Mouse (Mus musculus): ENCODE results near the gene Mrps7. TPM values are rescaled to one million over a fixed set of nuclear protein-coding genes. Genes with fewer than 3 reads are reported as not detected.

Mrps7 gene
- polyA plus RNA-seq, 1 experiment: 10.6 TPM

- peak within 1 kb of the TSS; percentile 81 for H3K4me3 ChIP-seq (ENCODE audit: extremely low read depth, insufficient read depth, insufficient read length)
- H3K36me3 ChIP-seq (ENCODE audit: control insufficient read depth, insufficient read depth, low read length): peaks cover 3% of the 10 kb centered on the region
- WGBS: under 1% methylated on average over 47 of the region's 47 CpGs
- H3K27ac ChIP-seq (ENCODE audit: insufficient read depth, low read length): peak within 1 kb of the TSS; percentile 76
- peak; percentile 83 for TF ChIP-seq POLR2A (IDR thresholded peaks at IDR 0.05; ENCODE audit: low read depth, low read length)
- TF ChIP-seq CTCF (IDR thresholded peaks at IDR 0.05; ENCODE audit: extremely low read depth, insufficient read depth, insufficient read length, insufficient replicate concordance): no peak
- no peaks in the 10 kb centered on the region for H3K27me3 ChIP-seq (ENCODE audit: control insufficient read depth, insufficient read depth, low read length)
- peak; percentile 100 for DNase-seq (ENCODE audit: low read depth in 1 of 2, low spot score in 2 of 2)
- peaks cover 16% of the 10 kb centered on the region; the same call in 1 of the 2 replicates for H3K4me1 ChIP-seq (ENCODE audit: control insufficient read depth, insufficient read depth, insufficient read length)
Measured at GRCm38 (mm10) chr11:115627705-115628464, 24.2 kb downstream of the Mrps7 start, which contains the start of gene Slc25a19. Gene Slc25a19 (minus strand): TSS chr11:115628295.

GRCm38 (mm10) chr11:115628465-115629101, 24.9 kb downstream of the Mrps7 start:
- TF ChIP-seq POLR2A (IDR thresholded peaks at IDR 0.05; ENCODE audit: low read depth, low read length): no peak
- no peak for TF ChIP-seq CTCF (IDR thresholded peaks at IDR 0.05; ENCODE audit: extremely low read depth, insufficient read depth, insufficient read length, insufficient replicate concordance)
- H3K36me3 ChIP-seq (ENCODE audit: control insufficient read depth, insufficient read depth, low read length): peaks cover 1% of the 10 kb centered on the region; the same call in 1 of the 2 replicates
- H3K27ac ChIP-seq (ENCODE audit: insufficient read depth, low read length): peak overlapping the region; percentile 22; the same call in 1 of the 2 replicates
- DNase-seq (ENCODE audit: low read depth in 1 of 2, low spot score in 2 of 2): no peak
- peak overlapping the region; percentile 4; the same call in 1 of the 2 replicates for H3K4me3 ChIP-seq (ENCODE audit: extremely low read depth, insufficient read depth, insufficient read length)
- peaks cover 21% of the 10 kb centered on the region; the same call in 1 of the 2 replicates for H3K4me1 ChIP-seq (ENCODE audit: control insufficient read depth, insufficient read depth, insufficient read length)
- no peaks in the 10 kb centered on the region for H3K27me3 ChIP-seq (ENCODE audit: control insufficient read depth, insufficient read depth, low read length)
- 43% methylated on average over 13 of the region's 13 CpGs for WGBS

DNA sequence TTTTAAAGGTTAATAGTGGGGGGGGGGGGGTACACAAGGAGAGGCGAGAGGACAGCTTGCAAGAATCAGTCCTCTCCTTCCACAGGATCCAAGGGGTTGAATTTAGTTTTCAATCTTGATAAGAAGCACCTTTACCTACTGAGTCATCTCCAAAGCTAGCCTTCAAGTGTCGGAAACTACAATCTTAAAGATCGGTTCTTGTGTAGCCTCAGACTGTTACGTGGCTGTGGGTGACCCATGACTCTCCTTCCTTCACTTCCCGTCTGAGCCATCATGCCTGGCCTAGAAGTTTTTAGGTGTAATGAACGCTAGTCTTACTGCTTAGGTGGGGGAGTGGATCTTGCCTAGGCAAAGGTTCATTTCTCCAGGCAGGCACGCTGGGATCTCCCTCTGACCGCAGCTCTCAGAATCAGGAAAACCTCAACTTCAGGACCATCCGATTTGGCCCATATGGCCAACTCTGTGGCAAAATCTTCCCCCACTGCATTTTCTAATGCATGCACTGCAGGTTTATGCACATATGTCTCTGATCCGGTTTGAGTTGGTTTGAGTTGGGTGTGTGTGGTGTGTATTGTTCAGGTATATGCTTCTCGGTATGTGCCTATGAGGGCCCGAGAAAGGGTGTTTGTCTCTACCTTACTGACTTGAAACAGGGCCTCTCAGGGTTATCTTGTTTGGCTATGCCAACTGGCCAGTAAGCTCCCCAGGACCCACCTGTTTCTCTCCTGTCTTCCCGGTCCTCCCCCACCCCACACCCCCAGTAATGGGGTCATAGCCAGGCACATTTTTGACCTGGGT, 26.2 kb downstream of the Mrps7 start:
- DNase-seq (ENCODE audit: low read depth in 1 of 2, low spot score in 2 of 2): no peak
- Histone ChIP-seq H3K27me3 (ENCODE audit: control insufficient read depth, insufficient read depth, low read length) (no peaks in the 10 kb centered on the region), H3K4me3 (ENCODE audit: extremely low read depth, insufficient read depth, insufficient read length) (no peak overlapping the region), H3K27ac (ENCODE audit: insufficient read depth, low read length) (peak overlapping the region; percentile 75), H3K36me3 (ENCODE audit: control insufficient read depth, insufficient read depth, low read length) (no peaks in the 10 kb centered on the region), H3K4me1 (ENCODE audit: control insufficient read depth, insufficient read depth, insufficient read length) (peaks cover 34% of the 10 kb centered on the region)
- WGBS: 82% methylated on average over 13 of the region's 13 CpGs
- TF ChIP-seq CTCF (IDR thresholded peaks at IDR 0.05; ENCODE audit: extremely low read depth, insufficient read depth, insufficient read length, insufficient replicate concordance) (no peak), POLR2A (IDR thresholded peaks at IDR 0.05; ENCODE audit: low read depth, low read length) (no peak)

- DNase-seq (ENCODE audit: low read depth in 1 of 2, low spot score in 2 of 2): peak; percentile 90 to 94
- WGBS: 31% methylated on average over 16 of the region's 16 CpGs
- H3K27ac ChIP-seq (ENCODE audit: insufficient read depth, low read length): peak overlapping the region; percentile 94
- peaks cover 37% of the 10 kb centered on the region for H3K4me1 ChIP-seq (ENCODE audit: control insufficient read depth, insufficient read depth, insufficient read length)
- H3K4me3 ChIP-seq (ENCODE audit: extremely low read depth, insufficient read depth, insufficient read length): peak overlapping the region; percentile 33
- no peaks in the 10 kb centered on the region for H3K36me3 ChIP-seq (ENCODE audit: control insufficient read depth, insufficient read depth, low read length)
- TF ChIP-seq POLR2A (IDR thresholded peaks at IDR 0.05; ENCODE audit: low read depth, low read length): peak; percentile 68
- TF ChIP-seq CTCF (IDR thresholded peaks at IDR 0.05; ENCODE audit: extremely low read depth, insufficient read depth, insufficient read length, insufficient replicate concordance): no peak
- H3K27me3 ChIP-seq (ENCODE audit: control insufficient read depth, insufficient read depth, low read length): no peaks in the 10 kb centered on the region
Measured at GRCm38 (mm10) chr11:115630532-115631504, 27.1 kb downstream of the Mrps7 start.

DNA sequence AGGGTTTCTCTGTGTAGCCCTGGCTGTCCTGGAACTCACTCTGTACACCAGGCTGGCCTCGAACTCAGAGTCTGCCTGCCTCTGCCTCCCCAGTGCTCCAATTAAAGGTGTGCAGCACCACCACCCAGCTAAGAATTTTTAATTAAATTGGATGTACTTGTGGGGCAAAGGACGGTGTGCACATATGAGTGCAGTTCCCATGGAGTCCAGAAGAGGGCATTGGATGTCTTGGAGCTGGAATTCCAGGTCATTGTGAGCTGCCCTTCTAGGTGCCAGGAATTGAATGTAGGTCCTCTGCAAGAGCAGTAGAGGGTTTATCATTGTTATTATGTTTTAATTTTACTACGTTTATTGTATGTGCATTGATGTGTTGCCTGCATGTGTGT, 27.8 kb downstream of the Mrps7 start:
- peaks cover 34% of the 10 kb centered on the region for H3K4me1 ChIP-seq (ENCODE audit: control insufficient read depth, insufficient read depth, insufficient read length)
- H3K27ac ChIP-seq (ENCODE audit: insufficient read depth, low read length): peak overlapping the region; percentile 94
- DNase-seq (ENCODE audit: low read depth in 1 of 2, low spot score in 2 of 2): no peak
- peak overlapping the region; percentile 33; the same call in 1 of the 2 replicates for H3K4me3 ChIP-seq (ENCODE audit: extremely low read depth, insufficient read depth, insufficient read length)
- no peak for TF ChIP-seq POLR2A (IDR thresholded peaks at IDR 0.05; ENCODE audit: low read depth, low read length)
- TF ChIP-seq CTCF (IDR thresholded peaks at IDR 0.05; ENCODE audit: extremely low read depth, insufficient read depth, insufficient read length, insufficient replicate concordance): peak; percentile 21; the same call in 1 of the 2 replicates
- WGBS: 31% methylated on average over 3 of the region's 3 CpGs
- H3K27me3 ChIP-seq (ENCODE audit: control insufficient read depth, insufficient read depth, low read length): no peaks in the 10 kb centered on the region
- no peaks in the 10 kb centered on the region for H3K36me3 ChIP-seq (ENCODE audit: control insufficient read depth, insufficient read depth, low read length)

Measured in spleen, adult 2 months (tissue).